Mouse (Mus musculus): Measurements from ENCODE around the gene Rnf43.
A peak's percentile ranks its signal among the peaks of the same experiment; 100 is the strongest.

Gene Rnf43

DNA sequence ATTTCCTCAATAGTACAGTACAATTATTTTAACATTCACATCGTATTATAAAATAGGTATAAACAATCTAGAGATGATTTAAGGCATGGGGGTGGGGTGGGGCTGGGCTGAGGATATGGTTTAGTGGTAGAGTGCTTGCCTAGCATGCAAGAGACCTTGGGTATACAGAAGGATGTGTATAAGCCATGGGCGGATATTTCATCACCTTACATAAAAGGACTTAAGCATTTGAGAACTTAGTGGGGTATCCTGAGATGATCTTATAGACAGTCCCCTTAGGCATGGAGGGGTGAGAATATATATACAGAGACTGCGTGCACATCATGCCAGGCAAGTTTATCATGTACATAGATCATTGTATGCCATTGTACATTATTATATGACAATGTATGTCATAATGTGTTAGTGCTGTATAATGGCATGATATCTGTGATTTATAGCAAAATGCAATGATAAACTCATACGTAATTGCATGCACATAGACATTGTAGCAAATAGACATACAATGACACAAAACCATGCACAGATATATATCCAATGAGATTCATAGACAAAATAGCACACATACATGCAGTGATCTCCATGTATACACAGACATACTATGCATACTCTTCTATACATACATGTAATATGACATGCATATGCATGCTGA lies 96.6 kb downstream of the Rnf43 start:
- DNase-seq (ENCODE audit: extremely low spot score, low spot score) = no peak

DNA sequence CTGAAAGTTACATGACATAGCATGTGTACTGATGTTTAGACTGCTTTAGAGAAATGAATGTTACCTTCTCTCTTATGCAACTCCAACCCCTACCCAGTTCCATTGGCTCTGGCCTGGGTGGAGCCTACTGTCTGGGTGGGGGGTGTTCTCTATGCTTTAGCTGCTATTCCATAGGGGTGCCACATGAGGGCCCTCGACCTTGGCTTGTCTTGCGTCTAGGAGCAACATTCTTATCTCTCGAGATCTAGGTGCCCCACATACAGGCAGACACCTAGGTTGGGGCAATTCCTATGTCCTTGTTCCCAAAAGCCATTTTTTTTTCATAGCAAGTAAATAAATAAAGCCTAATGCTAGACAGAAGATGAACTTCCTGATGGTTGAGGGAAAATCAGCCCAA lies 97.1 kb downstream of the Rnf43 start:
- DNase-seq (ENCODE audit: extremely low spot score, low spot score) = no peak

DNA sequence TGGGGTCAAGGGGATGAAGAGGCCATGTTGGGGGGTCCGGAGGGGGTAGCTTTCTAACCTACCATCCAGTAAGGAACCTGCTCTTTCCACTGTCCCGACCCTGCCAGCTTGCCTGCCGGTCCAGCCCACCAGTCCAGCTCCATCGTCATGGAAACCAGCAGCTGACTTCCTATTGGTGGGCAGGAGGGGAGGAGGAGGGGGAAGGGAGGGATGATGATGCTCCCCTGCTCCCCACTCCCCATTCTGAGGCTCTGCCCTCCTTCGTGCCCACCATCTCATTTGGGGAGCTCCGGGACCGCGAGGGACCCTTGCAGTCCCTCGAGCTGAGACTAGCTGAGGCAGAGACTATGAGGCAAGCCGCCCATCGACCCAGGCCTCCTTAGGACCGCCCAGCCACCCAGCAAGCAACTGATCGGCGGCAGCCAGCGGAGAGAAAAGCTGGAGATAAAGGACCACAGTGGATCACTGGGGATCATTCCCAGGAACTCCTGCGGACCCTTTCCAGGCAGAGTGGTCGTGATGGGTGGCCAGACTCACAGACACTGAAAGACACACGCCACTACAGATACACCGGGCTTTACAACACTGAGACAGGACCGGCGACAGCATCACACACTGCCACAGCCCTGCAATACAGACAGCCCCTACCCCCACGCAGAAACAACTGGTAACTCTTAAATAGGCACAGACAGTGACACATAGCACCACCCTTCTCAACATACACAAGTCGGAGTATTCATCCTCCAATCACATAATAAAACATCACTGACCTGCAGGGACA lies 98.0 kb downstream of the Rnf43 start, which contains the start of gene Tspoap1:
Gene Tspoap1, plus strand, starts transcription at position 241 of the 781 bp plus-strand sequence.
- peak; percentile 53 for DNase-seq (ENCODE audit: extremely low spot score, low spot score)

DNA sequence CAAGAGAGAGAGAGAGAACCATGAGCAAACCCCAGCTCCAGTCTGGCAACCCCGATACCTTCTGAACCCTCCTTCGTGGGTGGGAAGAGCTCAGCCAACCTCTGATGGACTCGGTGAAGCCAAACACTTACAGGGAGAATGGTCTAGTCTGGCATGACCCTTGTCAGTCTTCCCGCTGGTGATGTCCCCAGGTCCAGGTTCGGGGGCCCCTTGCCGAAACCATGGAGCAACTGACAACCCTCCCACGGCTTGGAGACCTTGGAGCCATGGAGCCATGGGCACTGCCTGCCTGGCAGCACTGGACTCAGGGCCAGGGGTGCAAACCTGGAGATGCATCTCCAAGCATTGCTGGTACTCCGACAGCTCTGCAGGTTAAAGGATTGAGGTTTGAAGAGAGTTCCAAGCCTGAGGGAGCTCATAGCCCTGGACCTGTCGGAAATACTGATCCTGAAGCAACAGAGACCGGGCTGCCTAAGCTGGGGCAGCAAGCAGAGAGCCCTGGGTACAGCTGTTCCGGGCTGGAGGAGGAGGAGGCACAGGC lies 98.7 kb downstream of the Rnf43 start:
- no peak for DNase-seq (ENCODE audit: extremely low spot score, low spot score)

DNA sequence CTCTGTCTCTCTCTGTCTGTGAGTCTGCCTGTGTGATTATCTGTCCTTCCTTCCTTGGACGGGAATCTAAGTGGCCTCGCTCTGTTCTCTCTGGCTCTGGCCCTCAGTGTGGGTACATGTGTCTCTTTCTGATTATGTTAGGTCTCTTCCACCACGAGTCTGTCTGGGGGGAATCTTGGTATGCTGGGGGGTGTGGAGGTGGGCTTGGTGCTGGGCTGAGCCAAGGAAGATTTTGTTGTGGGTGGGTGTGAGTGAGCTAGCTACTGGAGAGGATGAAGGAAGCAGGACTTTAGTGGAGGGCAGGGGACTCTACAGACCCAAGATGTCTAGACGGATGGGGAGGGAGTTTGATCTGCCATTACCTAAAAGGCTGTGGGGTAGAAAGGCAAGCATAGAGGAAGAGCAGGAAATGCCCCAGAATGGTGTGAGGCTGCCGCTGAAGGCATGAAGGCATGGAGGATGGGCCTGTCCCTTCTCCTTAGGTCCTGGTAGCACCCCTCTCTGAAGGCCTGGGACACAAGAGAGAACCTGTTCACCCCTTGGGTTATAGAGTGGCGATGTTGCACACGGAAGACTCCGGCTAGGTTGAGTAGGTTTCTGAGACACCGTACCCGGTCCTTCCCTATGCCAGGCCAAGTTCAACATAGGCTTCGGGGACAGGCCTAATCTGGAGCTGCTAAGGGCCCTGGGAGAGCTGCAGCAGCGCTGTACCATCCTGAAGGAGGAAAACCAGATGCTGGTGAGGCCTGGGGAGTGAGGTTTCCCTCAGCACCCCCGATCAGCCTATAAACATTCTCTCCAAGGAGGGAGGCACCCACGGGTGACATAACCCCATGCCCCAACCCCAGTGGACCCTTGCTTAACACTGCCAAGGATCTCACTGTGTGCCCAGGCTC lies 99.5 kb downstream of the Rnf43 start:
- no peak for DNase-seq (ENCODE audit: extremely low spot score, low spot score)

DNA sequence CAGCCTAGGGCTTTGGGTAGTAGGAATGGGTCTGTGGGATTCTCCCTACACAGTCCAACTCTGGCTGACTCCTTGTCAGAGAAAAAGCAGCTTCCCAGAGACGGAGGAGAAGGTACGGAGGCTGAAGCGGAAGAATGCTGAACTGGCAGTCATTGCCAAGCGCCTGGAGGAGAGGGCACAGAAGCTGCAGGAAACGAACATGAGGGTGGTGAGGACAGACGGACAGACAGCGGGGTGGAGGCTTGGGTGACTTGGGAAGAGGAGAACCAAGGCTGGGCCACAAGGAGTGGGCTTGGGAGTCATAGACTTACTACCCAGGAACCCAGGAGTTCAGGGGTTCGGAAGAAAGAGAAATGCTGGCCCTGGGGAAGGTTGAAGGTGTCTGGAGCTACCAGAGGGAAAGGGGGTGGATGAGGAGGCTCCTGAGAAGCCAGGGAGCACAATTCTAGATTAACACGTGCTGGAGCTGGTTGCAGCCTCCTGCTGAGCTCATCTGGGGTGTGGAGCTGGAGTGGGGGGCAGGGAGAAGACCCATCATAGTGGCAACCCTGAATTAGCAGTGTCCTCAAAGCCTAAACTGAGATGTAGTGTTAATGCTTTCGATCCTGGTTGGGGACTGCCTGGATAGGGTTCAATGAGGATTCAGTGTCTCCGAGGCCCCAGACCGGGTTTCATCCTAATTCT lies 100.3 kb downstream of the Rnf43 start:
- DNase-seq (ENCODE audit: extremely low spot score, low spot score) = no peak

DNA sequence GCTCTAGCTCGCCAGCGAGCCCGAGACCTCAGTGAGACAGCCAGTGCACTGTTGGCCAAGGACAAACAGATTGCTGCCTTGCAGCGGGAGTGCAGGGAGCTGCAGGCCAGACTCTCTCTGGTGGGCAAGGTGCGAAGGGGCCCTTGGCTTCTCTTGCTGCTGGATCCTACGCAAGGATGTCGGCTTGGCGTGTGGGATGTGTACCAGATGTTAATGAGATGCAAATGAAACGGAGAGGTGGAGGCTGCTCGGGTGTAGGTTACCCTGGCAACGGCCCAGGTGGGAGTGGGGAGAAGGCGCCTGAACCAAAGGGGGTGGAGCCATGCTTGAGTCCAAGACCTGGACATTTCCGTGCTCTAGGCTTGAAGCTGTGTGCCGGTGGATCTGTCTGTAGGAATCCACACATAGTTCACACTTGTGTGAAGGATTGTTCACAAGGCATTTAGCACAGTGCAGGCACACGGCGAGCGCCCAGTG lies 101.0 kb downstream of the Rnf43 start:
- peak; percentile 56 for DNase-seq (ENCODE audit: extremely low spot score, low spot score)

DNA sequence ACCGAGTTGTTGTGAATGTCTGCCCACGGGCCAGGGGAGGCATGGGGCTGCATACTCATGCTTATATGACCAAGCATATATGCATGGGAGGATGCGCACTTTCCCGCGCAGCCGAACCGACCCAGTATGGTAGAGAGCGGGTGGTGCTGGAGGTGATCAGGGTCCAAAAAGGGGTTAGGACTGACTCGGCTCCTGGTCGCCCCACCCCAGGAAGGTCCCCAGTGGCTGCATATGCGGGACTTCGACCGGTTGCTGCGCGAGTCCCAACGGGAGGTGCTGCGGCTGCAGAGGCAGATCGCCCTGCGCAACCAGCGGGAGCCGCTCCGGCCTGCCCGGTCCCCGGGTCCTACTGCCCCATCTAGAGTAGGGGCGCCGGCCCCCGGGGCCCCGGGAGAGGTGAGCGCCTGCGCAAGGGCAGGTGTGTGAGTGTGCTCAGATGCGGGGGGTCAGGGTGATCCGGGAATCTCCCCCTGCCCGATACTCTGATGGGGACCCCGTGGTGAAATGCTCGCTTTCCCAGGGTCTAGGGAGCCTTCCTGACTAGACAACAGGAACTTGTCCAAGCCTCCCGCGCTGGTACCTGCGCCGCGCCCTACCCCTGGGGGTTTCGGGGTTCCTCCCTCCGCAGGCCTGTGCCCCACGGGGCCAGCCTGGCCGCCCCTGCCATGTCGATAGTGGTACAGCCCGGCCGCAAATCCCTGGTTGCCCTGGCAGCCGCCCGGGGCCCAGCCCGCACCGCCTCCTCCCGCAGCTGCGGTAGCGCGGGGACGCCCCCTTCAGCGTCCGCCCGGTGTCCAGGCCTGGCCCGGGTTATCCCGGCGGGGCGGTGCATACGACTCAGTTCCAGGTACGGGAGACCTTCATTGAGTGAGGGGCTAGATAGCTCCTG lies 101.7 kb downstream of the Rnf43 start:
- peak; percentile 52 for DNase-seq (ENCODE audit: extremely low spot score, low spot score)

GRCm38 (mm10) chr11:87768745-87769144 lies 106.2 kb downstream of the Rnf43 start:
- DNase-seq (ENCODE audit: extremely low spot score, low spot score) = no peak

DNA sequence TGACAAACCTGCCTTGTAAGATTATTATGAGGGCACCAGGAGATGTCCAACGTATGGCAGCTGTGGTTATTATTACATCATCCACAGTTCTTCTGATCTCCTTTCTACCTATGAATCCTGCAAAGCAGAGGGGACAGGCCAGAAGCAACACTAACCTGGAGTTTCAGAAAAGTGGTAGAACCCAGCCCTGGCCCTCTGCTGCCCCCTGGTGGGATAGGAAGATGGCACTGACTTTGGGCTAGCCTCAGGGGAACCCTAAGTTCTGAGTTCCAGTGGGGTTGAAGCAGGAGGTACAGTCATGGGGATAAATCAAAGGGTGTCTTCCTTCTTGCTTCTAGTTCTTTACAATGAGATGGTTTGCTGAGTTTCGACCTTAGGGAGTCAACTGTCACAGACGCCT lies 108.5 kb downstream of the Rnf43 start:
- DNase-seq (ENCODE audit: extremely low spot score, low spot score) = peak; percentile 65

- no peak for DNase-seq (ENCODE audit: extremely low spot score, low spot score)
These were observed 109.8 kb downstream of the Rnf43 start for GRCm38 (mm10) chr11:87772354-87772753.

- peak; percentile 72 for DNase-seq (ENCODE audit: extremely low spot score, low spot score)
These were observed 115.7 kb downstream of the Rnf43 start for GRCm38 (mm10) chr11:87778100-87778765.

- DNase-seq (ENCODE audit: extremely low spot score, low spot score) = no peak
These were observed 116.4 kb downstream of the Rnf43 start for GRCm38 (mm10) chr11:87778915-87779314.

- no peak for DNase-seq (ENCODE audit: extremely low spot score, low spot score)
These were observed 116.9 kb downstream of the Rnf43 start for GRCm38 (mm10) chr11:87779392-87779791.

DNA sequence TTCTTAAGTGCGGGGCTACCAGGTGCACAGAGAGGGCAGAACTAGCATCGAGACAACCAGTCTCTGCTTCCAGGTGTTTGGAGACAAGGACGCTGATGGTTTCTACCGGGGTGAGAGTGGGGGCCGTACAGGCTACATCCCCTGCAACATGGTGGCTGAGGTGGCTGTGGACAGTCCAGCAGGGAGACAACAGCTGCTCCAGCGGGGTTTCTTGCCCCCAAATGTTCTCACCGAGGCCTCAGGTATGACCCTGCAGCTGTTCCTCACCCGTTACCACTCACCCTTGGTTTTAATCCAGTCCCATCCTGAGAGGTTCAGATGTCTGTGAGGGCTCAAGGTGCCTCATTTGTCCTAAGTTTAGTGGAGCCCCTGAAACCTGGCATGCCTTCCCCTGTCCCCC lies 117.6 kb downstream of the Rnf43 start:
- no peak for DNase-seq (ENCODE audit: extremely low spot score, low spot score)
